Mouse (Mus musculus): ENCODE measurements around the gene Pcsk6. TPM values are rescaled to one million over a fixed set of nuclear protein-coding genes. Genes with fewer than 3 reads are reported as not detected.

The Pcsk6 gene
- total RNA-seq, 1 experiment from 2014 or later: 32.1 TPM

GRCm38 (mm10) chr7:65935211-65935610 is 73.7 kb downstream of the Pcsk6 start:
- no peak for DNase-seq

- DNase-seq: no peak
Measured at GRCm38 (mm10) chr7:65940988-65941387, 79.5 kb downstream of the Pcsk6 start.

- no peak for DNase-seq
Measured at GRCm38 (mm10) chr7:65945342-65945993, 83.9 kb downstream of the Pcsk6 start.

GRCm38 (mm10) chr7:65946397-65946796 is 84.9 kb downstream of the Pcsk6 start:
- peak; percentile 40 for DNase-seq

GRCm38 (mm10) chr7:65948891-65949290 is 87.4 kb downstream of the Pcsk6 start:
- DNase-seq: no peak

GRCm38 (mm10) chr7:65954583-65954982 is 93.0 kb downstream of the Pcsk6 start:
- no peak for DNase-seq

GRCm38 (mm10) chr7:65955304-65956220 is 94.0 kb downstream of the Pcsk6 start:
- peak; percentile 22 for DNase-seq

GRCm38 (mm10) chr7:65957245-65957644 is 95.7 kb downstream of the Pcsk6 start:
- DNase-seq: no peak

- DNase-seq: no peak
Measured at GRCm38 (mm10) chr7:65958105-65958504, 96.6 kb downstream of the Pcsk6 start.

- no peak for DNase-seq
Measured at GRCm38 (mm10) chr7:65959221-65959924, 97.8 kb downstream of the Pcsk6 start.

GRCm38 (mm10) chr7:65962611-65963010 is 101.1 kb downstream of the Pcsk6 start:
- DNase-seq: no peak

- no peak for DNase-seq
Measured at GRCm38 (mm10) chr7:65964398-65964797, 102.9 kb downstream of the Pcsk6 start.

GRCm38 (mm10) chr7:65971301-65971700 is 109.8 kb downstream of the Pcsk6 start:
- DNase-seq: no peak

GRCm38 (mm10) chr7:65977286-65977685 is 115.8 kb downstream of the Pcsk6 start:
- no peak for DNase-seq

GRCm38 (mm10) chr7:65977977-65978376 is 116.4 kb downstream of the Pcsk6 start:
- DNase-seq: no peak

GRCm38 (mm10) chr7:65978996-65979823 is 117.7 kb downstream of the Pcsk6 start:
- peak; percentile 64 for DNase-seq

- no peak for DNase-seq
Measured at GRCm38 (mm10) chr7:65980000-65980399, 118.5 kb downstream of the Pcsk6 start.

GRCm38 (mm10) chr7:65982057-65982456 is 120.5 kb downstream of the Pcsk6 start:
- DNase-seq: no peak

GRCm38 (mm10) chr7:65988249-65988648 is 126.7 kb downstream of the Pcsk6 start:
- DNase-seq: no peak

- no peak for DNase-seq
Measured at GRCm38 (mm10) chr7:65988709-65989108, 127.2 kb downstream of the Pcsk6 start.

GRCm38 (mm10) chr7:65992329-65992728 is 130.8 kb downstream of the Pcsk6 start:
- DNase-seq: no peak

- no peak for DNase-seq
Measured at GRCm38 (mm10) chr7:65993410-65993809, 131.9 kb downstream of the Pcsk6 start.
